Mouse (Mus musculus): Measurements from ENCODE around the gene Mrpl16.

DNA sequence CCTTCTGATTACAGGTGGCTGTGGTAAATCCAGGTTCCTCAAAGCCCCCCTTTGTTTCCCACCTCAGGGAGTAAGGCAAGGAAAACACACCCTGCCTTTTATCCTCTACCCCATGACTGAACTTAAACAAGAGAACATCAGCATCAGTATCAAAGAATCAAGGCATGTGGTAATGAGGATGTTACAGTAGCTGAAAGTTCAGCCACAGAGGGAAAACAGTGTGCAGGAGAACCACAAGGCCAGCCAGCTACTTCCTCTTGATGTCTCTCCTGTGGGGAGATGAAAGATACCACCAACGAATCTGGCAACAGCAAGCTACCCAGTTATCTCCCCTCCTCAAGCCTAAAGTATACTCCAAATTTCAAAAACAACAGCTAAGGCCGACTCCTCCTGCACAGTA, 37.1 kb downstream of the Mrpl16 start:
- TF ChIP-seq POLR2A (IDR thresholded peaks at IDR 0.05; ENCODE audit: low read depth, low read length) (no peak), CTCF (conservative IDR thresholded peaks at IDR 0.05; ENCODE audit: insufficient read depth, insufficient read length, low read depth, low read length) (no peak)
